Mouse (Mus musculus): ENCODE measurements at regions not wholly inside any gene's neighbourhood (a gene's known extent, or its start where the extent isn't known, plus 50 kb on each side); places are given as distances from the start of the nearest gene placed in this dataset.

DNA sequence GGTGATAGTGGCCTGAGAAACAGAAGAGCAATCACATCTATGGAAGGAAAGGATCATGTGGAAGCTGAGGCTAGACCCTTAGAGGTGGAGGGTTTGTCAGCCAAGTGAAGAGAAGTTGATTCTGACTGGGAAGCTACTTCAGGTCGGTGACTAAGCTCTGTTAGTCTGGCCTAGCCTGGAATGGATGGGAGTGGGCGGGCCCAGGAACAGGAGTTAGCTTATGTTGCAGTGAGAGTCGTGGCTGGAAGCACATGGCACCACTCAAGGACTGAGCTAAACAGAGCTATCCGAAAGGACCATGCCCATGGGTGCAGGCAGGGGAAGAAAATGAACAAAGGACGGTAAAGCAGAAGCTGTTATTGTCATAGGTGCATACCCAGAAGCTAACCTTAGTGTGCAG, 199.6 kb upstream of the Klf12 start:
- Histone ChIP-seq H3K9me3 (replicated peaks) (peaks cover 39% of the 10 kb centered on the region), H3K36me3 (replicated peaks) (no peaks in the 10 kb centered on the region), H3K27me3 (ENCODE audit: insufficient read depth, low read length) (no peaks in the 10 kb centered on the region), H3K4me3 (ENCODE audit: low read depth, low read length) (no peak overlapping the region), H3K4me1 (ENCODE audit: insufficient read depth, low read depth, low read length) (no peaks in the 10 kb centered on the region)
- DNase-seq (ENCODE audit: low spot score) (no peak), ATAC-seq (ENCODE audit: extremely low read depth, insufficient number of reproducible peaks, low FRiP score, poor library complexity, severe bottlenecking) (no peak)
- TF ChIP-seq POLR2AphosphoS5 (IDR thresholded peaks at IDR 0.05; ENCODE audit: insufficient replicate concordance, low read depth, low read length) = no peak
- TF ChIP-seq CTCF (IDR thresholded peaks at IDR 0.05; ENCODE audit: low read depth, low read length) = no peak
- no peak for TF ChIP-seq GATA1 (IDR thresholded peaks at IDR 0.05; ENCODE audit: borderline replicate concordance, low read length)
- no peak for TF ChIP-seq TAL1 (conservative IDR thresholded peaks at IDR 0.05; ENCODE audit: low read depth, low read length)
- TF ChIP-seq GATA2 (IDR thresholded peaks at IDR 0.05; ENCODE audit: borderline replicate concordance, low read depth, low read length) = no peak

DNA sequence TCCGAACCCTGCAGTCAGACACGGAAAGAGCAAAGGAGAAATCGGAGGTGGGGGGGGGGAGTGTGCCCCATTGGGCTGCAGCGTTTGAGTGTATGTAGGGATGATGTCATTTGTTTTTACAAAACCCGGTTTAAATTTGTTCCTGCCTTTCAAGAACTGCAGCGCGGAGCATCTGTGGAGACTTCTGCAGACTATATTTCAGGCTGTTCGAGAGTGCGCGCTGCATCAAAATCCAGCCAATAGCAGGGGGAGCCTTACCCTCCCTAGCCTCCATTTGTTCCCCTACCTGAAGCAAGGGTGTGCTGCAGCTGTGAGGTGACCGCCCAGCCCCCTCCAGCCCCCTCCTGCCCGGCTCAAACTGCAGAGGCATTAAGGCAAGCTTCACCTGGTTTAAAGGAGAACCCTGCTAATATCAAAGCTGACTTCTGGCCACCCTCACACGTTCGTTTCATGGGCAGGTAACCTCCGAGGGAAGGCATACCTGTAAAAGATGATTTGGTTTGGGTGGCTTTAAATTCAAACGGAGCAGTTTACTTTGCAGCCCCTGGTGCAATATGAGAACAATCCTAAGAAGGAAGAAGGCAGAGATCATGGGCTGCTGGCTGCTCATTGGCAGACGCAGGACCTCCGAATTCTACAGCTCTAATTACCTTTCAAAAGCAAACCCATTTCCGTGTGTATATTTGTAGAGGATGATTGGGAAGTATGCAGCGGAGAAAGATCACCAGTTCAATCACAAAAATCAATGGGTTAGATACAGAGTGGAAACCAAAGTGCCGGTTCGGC, 193.3 kb upstream of the Klf12 start:
- TF ChIP-seq CTCF (IDR thresholded peaks at IDR 0.05; ENCODE audit: low read depth, low read length) (no peak), GATA2 (IDR thresholded peaks at IDR 0.05; ENCODE audit: borderline replicate concordance, low read depth, low read length) (no peak), TAL1 (conservative IDR thresholded peaks at IDR 0.05; ENCODE audit: low read depth, low read length) (no peak), GATA1 (IDR thresholded peaks at IDR 0.05; ENCODE audit: borderline replicate concordance, low read length) (no peak), POLR2AphosphoS5 (IDR thresholded peaks at IDR 0.05; ENCODE audit: insufficient replicate concordance, low read depth, low read length) (no peak)
- no peaks in the 10 kb centered on the region for H3K4me1 ChIP-seq (ENCODE audit: insufficient read depth, low read depth, low read length)
- no peaks in the 10 kb centered on the region for H3K27me3 ChIP-seq (ENCODE audit: insufficient read depth, low read length)
- H3K9me3 ChIP-seq (replicated peaks) = peaks cover 28% of the 10 kb centered on the region
- ATAC-seq (ENCODE audit: extremely low read depth, insufficient number of reproducible peaks, low FRiP score, poor library complexity, severe bottlenecking) (no peak), DNase-seq (ENCODE audit: low spot score) (no peak)
- H3K36me3 ChIP-seq (replicated peaks) = no peaks in the 10 kb centered on the region
- H3K4me3 ChIP-seq (ENCODE audit: low read depth, low read length) = no peak overlapping the region

DNA sequence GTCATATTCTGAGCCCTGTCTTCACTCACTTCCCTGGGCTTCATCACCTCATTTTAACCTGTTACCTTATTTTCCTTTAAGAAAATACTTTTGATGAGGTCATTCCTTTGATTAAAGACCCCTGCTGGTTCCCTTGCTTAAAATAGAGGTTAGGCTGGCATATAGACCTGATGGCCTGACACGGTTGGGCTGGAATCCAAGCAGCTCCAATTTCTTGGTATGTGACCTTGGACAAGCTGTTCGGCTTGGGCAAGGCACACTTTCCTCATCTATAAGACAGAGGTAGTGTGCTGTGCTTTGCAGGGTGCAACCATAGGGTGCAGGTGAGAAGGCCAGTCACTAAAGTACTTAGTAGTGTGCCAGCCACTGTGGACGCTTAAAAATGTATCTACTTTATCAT, 183.8 kb upstream of the Klf12 start:
- ATAC-seq (ENCODE audit: extremely low read depth, insufficient number of reproducible peaks, low FRiP score, poor library complexity, severe bottlenecking) (no peak), DNase-seq (ENCODE audit: low spot score) (no peak)
- Histone ChIP-seq H3K9me3 (replicated peaks) (peaks cover 9% of the 10 kb centered on the region), H3K4me3 (ENCODE audit: low read depth, low read length) (no peak overlapping the region), H3K27me3 (ENCODE audit: insufficient read depth, low read length) (no peaks in the 10 kb centered on the region), H3K36me3 (replicated peaks) (no peaks in the 10 kb centered on the region), H3K4me1 (ENCODE audit: insufficient read depth, low read depth, low read length) (no peaks in the 10 kb centered on the region)
- TF ChIP-seq CTCF (IDR thresholded peaks at IDR 0.05; ENCODE audit: low read depth, low read length) = no peak

DNA sequence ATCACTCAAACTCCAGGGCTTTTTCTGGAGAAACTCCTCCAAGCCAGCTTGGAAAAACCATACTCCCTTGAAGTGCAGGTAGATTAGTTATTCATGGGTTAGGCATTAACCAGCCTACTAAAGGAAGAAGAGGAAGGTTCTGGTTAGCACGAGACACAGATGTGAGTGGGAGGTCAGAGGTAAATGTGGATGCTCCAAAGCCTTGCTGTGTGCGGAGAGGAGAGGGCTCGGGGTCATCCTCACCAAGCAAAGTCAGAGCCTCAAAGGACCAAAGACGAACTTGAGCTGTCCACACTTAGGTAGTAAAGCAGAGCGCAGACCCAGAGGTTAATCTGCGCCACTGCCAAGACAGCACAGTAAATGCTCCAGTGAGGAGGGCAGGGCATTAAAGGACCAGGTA, 177.8 kb upstream of the Klf12 start:
- no peak for TF ChIP-seq POLR2AphosphoS5 (IDR thresholded peaks at IDR 0.05; ENCODE audit: insufficient replicate concordance, low read depth, low read length)
- no peak for TF ChIP-seq GATA2 (IDR thresholded peaks at IDR 0.05; ENCODE audit: borderline replicate concordance, low read depth, low read length)
- no peak for TF ChIP-seq GATA1 (IDR thresholded peaks at IDR 0.05; ENCODE audit: borderline replicate concordance, low read length)
- TF ChIP-seq CTCF (IDR thresholded peaks at IDR 0.05; ENCODE audit: low read depth, low read length) = no peak
- TF ChIP-seq TAL1 (conservative IDR thresholded peaks at IDR 0.05; ENCODE audit: low read depth, low read length) = no peak
- no peaks in the 10 kb centered on the region for H3K36me3 ChIP-seq (replicated peaks)
- ATAC-seq (ENCODE audit: extremely low read depth, insufficient number of reproducible peaks, low FRiP score, poor library complexity, severe bottlenecking) (no peak), DNase-seq (ENCODE audit: low spot score) (no peak)
- H3K9me3 ChIP-seq (replicated peaks) = peaks cover 40% of the 10 kb centered on the region
- no peaks in the 10 kb centered on the region for H3K27me3 ChIP-seq (ENCODE audit: insufficient read depth, low read length)
- no peaks in the 10 kb centered on the region for H3K4me1 ChIP-seq (ENCODE audit: insufficient read depth, low read depth, low read length)
- no peak overlapping the region for H3K4me3 ChIP-seq (ENCODE audit: low read depth, low read length)

DNA sequence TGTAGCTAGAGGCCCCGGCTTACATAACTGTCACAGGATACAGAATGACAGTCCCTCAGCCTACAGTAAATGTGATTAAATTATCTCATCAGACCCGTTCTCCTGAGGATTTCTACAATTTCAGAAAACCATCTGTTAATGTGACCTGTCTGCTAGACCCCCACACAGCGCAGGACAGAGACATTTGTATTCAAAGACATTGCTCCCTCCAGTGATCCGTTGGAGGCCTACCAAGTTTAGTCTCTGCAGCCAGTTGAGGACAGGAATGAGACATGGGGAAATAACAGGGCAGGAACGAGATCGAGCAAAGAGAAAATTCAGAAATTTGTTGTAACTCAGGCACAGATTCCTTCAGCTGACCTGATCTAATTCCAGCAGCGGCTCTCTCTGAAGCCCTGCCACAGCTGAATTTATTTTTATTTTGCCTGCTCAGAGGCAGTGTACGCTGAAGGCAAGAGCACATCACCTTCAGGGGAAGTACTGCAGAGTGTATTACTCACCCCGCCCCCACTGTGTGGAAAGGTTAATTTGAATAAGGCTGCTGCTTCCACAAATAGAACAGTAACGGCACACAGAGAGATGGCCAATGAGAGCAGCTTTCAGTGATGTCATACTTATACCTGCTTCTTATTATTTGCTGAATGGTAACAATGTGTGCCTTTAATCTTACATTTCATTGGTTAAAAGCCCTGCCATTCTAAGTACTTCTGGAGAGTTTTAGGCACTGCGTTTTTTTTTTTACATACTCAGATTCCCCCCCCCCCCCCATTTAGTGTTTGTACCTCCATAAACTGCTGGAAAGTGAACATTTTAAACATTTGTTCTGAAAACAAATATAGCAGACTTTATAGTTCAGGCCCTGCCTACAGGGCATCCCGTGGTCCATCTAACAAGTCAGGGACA, 176.9 kb upstream of the Klf12 start:
- ATAC-seq (ENCODE audit: extremely low read depth, insufficient number of reproducible peaks, low FRiP score, poor library complexity, severe bottlenecking) (no peak), DNase-seq (ENCODE audit: low spot score) (no peak)
- no peak overlapping the region for H3K4me3 ChIP-seq (ENCODE audit: low read depth, low read length)
- H3K36me3 ChIP-seq (replicated peaks) = no peaks in the 10 kb centered on the region
- H3K4me1 ChIP-seq (ENCODE audit: insufficient read depth, low read depth, low read length) = no peaks in the 10 kb centered on the region
- TF ChIP-seq TAL1 (conservative IDR thresholded peaks at IDR 0.05; ENCODE audit: low read depth, low read length) (no peak), POLR2AphosphoS5 (IDR thresholded peaks at IDR 0.05; ENCODE audit: insufficient replicate concordance, low read depth, low read length) (no peak), GATA2 (IDR thresholded peaks at IDR 0.05; ENCODE audit: borderline replicate concordance, low read depth, low read length) (no peak), GATA1 (IDR thresholded peaks at IDR 0.05; ENCODE audit: borderline replicate concordance, low read length) (no peak), CTCF (IDR thresholded peaks at IDR 0.05; ENCODE audit: low read depth, low read length) (no peak)
- H3K27me3 ChIP-seq (ENCODE audit: insufficient read depth, low read length) = no peaks in the 10 kb centered on the region
- peaks cover 46% of the 10 kb centered on the region for H3K9me3 ChIP-seq (replicated peaks)

DNA sequence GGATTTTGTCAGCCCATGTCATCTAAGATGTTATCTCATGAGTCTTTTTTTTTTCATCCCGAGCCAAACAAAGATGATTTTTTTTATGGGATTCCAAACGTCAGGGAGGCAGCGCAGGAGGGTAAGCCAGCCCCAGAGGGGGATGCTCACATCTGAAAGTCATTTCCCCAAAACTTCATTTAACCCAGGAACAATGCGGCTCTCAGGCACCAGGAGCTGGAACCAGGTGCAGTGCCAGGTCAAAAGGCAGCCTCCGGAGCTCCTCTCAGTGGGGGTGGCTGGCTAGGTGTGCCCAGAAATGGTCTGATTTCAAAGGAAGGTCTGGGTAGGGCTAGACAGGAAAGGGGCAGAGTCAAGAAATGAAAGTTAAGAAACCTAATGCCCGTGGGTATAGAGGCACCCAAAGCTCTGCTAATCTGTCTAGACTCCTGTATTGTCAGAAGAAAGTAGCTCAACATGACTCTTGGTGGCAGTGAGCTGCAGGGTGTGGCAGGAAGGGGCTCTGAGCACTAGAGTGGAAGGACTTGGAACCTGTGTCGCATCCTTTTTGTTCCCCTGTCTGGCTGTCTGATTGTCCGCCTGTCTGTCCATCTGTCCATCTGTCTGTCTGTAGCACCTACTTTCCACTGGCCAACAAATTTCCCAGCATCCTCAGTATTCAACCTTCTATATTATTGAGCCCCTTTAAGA, 175.3 kb upstream of the Klf12 start:
- no peaks in the 10 kb centered on the region for H3K27me3 ChIP-seq (ENCODE audit: insufficient read depth, low read length)
- H3K36me3 ChIP-seq (replicated peaks) = no peaks in the 10 kb centered on the region
- no peak overlapping the region for H3K4me3 ChIP-seq (ENCODE audit: low read depth, low read length)
- TF ChIP-seq POLR2AphosphoS5 (IDR thresholded peaks at IDR 0.05; ENCODE audit: insufficient replicate concordance, low read depth, low read length) = no peak
- no peak for TF ChIP-seq TAL1 (conservative IDR thresholded peaks at IDR 0.05; ENCODE audit: low read depth, low read length)
- TF ChIP-seq GATA2 (IDR thresholded peaks at IDR 0.05; ENCODE audit: borderline replicate concordance, low read depth, low read length) = no peak
- no peak for TF ChIP-seq CTCF (IDR thresholded peaks at IDR 0.05; ENCODE audit: low read depth, low read length)
- no peak for TF ChIP-seq GATA1 (IDR thresholded peaks at IDR 0.05; ENCODE audit: borderline replicate concordance, low read length)
- no peak for ATAC-seq (ENCODE audit: extremely low read depth, insufficient number of reproducible peaks, low FRiP score, poor library complexity, severe bottlenecking)
- peaks cover 53% of the 10 kb centered on the region for H3K9me3 ChIP-seq (replicated peaks)
- no peaks in the 10 kb centered on the region for H3K4me1 ChIP-seq (ENCODE audit: insufficient read depth, low read depth, low read length)
- DNase-seq (ENCODE audit: low spot score) = no peak
